Mouse (Mus musculus) erythroblast, embryonic 14.5 days (primary cell): ENCODE measurements around the gene Tnxb. TPM values are rescaled to one million over a fixed set of nuclear protein-coding genes. Genes with fewer than 3 reads are reported as not detected.

ENCODE experiments used
- H3K27me3 ChIP-seq: 2 replicates; pipeline ENCODE4 v1.6.1; 2012; ENCODE audit warnings: inconsistent platforms; ENCODE audit not compliant: control insufficient read depth
- H3K36me3 ChIP-seq: 2 replicates; pipeline ENCODE4 v1.6.1; 2012; ENCODE audit warnings: mild to moderate bottlenecking, inconsistent platforms; ENCODE audit not compliant: control insufficient read depth
- H3K4me1 ChIP-seq: 2 replicates; pipeline ENCODE4 v1.6.1; 2012; ENCODE audit warnings: inconsistent platforms; ENCODE audit not compliant: control insufficient read depth
- H3K4me3 ChIP-seq: replicated peaks from 2 replicates; pipeline ENCODE3; 2012; ENCODE audit warnings: moderate library complexity, mild to moderate bottlenecking, inconsistent platforms
- H3K9me3 ChIP-seq: 2 replicates; pipeline ENCODE4 v1.6.1; 2012; ENCODE audit warnings: low read length, inconsistent platforms, mixed read lengths; ENCODE audit not compliant: control insufficient read depth
- GATA1 ChIP-seq: IDR thresholded peaks from 2 replicates; pipeline ENCODE4 v1.6.1; 2012; ENCODE audit warnings: low read length, inconsistent platforms, mixed read lengths
- TAL1 ChIP-seq: IDR thresholded peaks from 3 replicates; pipeline ENCODE4 v1.6.1; 2012; ENCODE audit warnings: low read length, inconsistent platforms, mixed read lengths
- polyA plus RNA-seq: library from polyadenylated mRNA; stranded (reverse); fragments of >175 nt; gene quantifications from 2 replicates; pipeline ENCODE4 v1.2.3, GENCODE M21; 2012

The Tnxb gene
- polyA plus RNA-seq, result under 0.01 TPM in 1 of 2 replicates, not detected in the other

DNA sequence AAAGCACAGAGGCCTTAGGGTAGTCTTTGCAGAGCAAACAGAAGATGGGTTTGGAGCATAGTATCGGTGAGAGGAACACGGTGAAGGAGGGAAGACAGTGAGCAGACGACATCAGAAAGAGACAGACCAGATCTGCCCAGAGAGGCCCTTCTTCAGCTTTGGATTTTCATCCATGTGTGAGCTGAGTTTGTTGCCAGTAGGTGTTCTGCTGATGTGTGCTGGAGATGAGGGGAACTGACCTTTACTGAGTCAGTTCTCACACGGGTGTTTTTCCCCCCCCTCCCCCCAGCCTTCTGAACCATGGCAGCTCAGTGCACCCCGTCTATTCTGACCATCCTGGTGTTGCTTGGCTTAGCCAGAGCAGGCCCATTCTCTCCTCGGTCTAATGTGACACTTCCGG lies at the start of gene Tnxb:
Gene Tnxb (plus strand): TSS at position 301 of the 400 bp plus-strand sequence.
- no peak within 1 kb of the TSS for H3K4me3 ChIP-seq

DNA sequence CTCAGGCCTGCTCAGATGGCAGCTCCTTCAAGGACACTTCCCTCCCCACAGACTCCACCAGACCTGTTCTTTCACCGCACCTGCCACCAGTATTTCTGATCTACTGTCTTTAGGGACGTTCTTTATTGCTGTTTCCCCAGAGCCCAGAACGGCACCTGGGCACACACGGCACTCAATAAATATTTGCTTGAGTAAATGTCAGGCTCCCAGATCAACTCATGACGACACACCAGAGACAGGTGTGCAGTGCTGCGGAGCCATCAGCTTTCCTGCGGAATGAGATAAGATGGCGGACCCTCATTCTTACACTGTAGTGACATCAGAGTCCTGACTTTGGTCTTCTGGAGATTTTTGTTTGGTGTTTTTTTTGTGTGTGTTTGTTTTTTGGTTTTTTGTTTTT lies 49.3 kb upstream of the Tnxb start:
- TF ChIP-seq GATA1 (no peak), TAL1 (no peak)
- H3K4me1 ChIP-seq, result peaks cover 20% of the 10 kb centered on the region
- H3K36me3 ChIP-seq, result peaks cover 19% of the 10 kb centered on the region
- no peaks in the 10 kb centered on the region for H3K27me3 ChIP-seq
- H3K4me3 ChIP-seq, result no peak overlapping the region
- no peaks in the 10 kb centered on the region for H3K9me3 ChIP-seq

More for the DNA sequence above, at the start of gene Tnxb:
- Histone ChIP-seq H3K27me3 (peaks cover 52% of the 10 kb centered on the region), H3K36me3 (no peaks in the 10 kb centered on the region), H3K9me3 (peaks cover 11% of the 10 kb centered on the region; the same call in 1 of the 2 replicates), H3K4me1 (peaks cover under 1% of the 10 kb centered on the region; the same call in 1 of the 2 replicates)
- TF ChIP-seq GATA1 (no peak), TAL1 (no peak)

DNA sequence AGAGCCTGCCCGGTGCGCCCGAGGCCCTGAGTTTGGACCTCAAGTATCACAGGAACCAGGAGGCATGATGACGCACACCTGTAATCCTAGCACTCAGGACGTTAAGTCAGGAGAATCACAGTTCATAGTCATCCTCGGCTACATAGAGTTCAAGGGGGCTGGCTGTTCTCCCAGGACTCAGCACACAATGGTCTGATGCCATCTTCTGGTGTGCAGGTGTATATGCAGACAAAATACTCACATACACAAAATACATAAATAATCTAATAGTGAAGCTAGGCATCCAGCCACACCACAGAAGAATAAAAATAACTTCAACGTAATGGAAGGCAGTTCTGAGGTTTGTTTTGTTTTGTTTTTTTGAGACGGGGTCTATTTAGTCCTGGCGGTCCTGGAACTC lies 47.2 kb upstream of the Tnxb start:
- Histone ChIP-seq H3K4me3 (no peak overlapping the region), H3K27me3 (peaks cover 19% of the 10 kb centered on the region), H3K36me3 (peaks cover 13% of the 10 kb centered on the region), H3K9me3 (no peaks in the 10 kb centered on the region), H3K4me1 (peaks cover 41% of the 10 kb centered on the region)
- no peak for TF ChIP-seq TAL1
- no peak for TF ChIP-seq GATA1

DNA sequence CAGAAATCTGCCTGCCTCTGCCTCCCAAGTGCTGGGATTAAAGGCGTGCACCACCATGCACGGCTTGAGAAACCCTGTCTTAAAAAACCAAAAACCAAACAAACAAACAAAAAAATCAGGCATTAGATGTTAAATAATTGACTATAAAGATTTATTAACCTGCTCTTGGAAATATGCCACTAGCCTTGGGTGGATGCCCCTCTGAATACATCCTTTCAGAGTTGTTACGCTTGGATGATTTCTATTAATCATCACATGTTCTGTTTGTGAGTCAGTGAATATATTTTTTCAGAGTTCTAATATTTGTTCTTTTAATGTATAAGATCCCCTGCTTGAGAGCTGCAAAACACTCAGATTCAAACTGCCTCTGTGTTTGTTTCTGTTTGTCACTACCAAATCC lies 45.4 kb upstream of the Tnxb start:
- Histone ChIP-seq H3K4me1 (peaks cover 37% of the 10 kb centered on the region), H3K36me3 (peaks cover 13% of the 10 kb centered on the region), H3K4me3 (no peak overlapping the region), H3K27me3 (peaks cover 37% of the 10 kb centered on the region), H3K9me3 (no peaks in the 10 kb centered on the region)
- no peak for TF ChIP-seq GATA1
- TF ChIP-seq TAL1, result no peak

DNA sequence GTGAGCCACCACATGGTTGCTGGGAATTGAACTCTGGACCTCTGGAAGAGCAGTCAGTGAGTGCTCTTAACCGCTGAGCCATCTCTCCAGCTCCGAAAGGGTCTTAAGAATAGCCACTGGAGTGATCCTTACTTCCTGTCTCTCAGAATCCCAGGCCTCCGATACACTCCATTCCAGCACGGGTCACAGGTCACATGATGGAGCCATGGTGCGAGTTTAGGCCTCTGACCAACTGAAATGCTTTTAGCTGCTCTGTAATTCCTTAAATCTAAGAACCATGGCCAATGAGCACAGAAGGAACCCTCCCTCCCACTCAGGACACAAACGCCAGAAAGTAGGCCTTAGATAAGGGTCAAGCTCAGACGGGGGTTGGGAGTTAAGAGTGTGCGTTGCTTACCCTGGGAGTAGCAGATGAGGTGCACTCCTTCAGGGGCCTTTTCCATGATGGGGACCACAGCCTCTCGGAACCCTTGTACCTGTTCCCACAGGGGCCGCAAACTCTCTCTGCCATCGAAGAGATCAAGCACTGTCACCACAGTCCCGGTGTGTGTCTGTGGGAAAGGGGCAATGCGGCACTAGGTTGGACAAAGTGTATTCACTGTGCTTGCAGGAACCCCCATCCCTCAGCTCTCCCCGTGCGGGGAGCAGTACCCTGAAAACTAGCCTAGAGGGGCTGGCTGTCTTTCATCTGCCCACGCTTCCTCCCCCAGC lies 44.1 kb upstream of the Tnxb start:
- TF ChIP-seq TAL1 (no peak), GATA1 (no peak)
- H3K27me3 ChIP-seq, result peaks cover 49% of the 10 kb centered on the region
- peaks cover 3% of the 10 kb centered on the region; the same call in 1 of the 2 replicates for H3K9me3 ChIP-seq
- H3K4me1 ChIP-seq, result peaks cover 40% of the 10 kb centered on the region
- H3K36me3 ChIP-seq, result peaks cover 10% of the 10 kb centered on the region
- H3K4me3 ChIP-seq, result peak overlapping the region; percentile 72

DNA sequence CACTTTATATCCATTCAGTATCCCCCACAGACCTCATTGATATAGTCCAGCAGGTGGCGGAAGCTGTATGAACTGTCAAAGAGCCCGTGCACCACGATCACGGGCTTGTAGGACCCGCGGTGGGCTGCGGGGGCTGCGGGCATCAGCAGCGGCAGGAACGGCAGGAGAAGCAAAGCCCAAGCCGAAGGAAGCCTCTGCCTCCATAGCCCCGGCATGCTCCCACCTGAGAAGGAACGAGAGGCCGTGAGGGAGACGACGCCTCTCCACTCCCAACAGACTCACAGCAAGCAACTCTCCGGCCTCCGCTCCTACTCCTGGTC lies 43.6 kb upstream of the Tnxb start:
- no peak for TF ChIP-seq GATA1
- Histone ChIP-seq H3K4me3 (peak overlapping the region; percentile 72), H3K9me3 (peaks cover 3% of the 10 kb centered on the region; the same call in 1 of the 2 replicates), H3K27me3 (peaks cover 54% of the 10 kb centered on the region), H3K4me1 (peaks cover 42% of the 10 kb centered on the region), H3K36me3 (peaks cover 10% of the 10 kb centered on the region)

DNA sequence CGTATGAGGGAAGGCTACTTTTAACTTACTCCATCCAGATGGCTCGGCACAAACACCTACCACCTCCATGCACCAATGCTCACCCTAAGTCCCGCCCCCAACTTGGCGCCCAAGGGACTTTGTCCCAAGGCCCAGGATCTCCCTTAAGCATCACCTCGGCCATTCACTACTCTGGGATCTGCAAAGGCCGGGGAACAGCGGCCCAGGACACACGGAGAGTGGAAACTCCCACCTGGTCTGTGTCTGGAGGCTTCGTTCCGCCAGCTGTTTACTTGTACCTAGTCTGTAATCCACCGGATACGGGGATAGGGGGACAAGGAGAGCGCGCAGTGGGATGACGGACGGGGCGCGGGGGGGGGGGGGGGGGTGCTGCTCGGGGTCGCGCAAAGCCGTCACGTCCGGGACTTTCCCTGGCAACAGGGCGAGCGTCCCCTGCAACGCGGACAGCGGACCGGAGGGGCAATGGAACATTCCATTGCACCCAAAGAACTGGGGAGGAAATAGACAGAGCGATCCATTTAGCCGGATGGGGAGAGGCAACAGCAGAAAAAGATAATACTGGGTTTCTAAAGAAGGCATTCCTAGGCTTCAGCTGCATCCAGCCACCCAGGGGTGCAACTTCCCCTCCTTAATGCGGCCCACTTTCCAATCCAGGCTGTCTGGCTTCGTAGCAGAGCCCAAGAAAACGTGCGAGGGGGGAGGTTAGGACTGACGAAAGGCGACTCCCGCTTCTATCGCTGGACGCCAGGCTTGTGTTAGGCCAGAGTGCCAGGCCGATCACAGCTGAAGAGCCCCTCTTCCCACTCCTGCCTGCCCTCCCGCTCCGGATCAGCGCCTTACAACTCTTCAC lies 43.0 kb upstream of the Tnxb start:
- Histone ChIP-seq H3K27me3 (peaks cover 60% of the 10 kb centered on the region), H3K36me3 (peaks cover 10% of the 10 kb centered on the region), H3K4me1 (peaks cover 43% of the 10 kb centered on the region), H3K9me3 (peaks cover 3% of the 10 kb centered on the region; the same call in 1 of the 2 replicates), H3K4me3 (peak overlapping the region; percentile 72)
- no peak for TF ChIP-seq TAL1
- TF ChIP-seq GATA1, result no peak

DNA sequence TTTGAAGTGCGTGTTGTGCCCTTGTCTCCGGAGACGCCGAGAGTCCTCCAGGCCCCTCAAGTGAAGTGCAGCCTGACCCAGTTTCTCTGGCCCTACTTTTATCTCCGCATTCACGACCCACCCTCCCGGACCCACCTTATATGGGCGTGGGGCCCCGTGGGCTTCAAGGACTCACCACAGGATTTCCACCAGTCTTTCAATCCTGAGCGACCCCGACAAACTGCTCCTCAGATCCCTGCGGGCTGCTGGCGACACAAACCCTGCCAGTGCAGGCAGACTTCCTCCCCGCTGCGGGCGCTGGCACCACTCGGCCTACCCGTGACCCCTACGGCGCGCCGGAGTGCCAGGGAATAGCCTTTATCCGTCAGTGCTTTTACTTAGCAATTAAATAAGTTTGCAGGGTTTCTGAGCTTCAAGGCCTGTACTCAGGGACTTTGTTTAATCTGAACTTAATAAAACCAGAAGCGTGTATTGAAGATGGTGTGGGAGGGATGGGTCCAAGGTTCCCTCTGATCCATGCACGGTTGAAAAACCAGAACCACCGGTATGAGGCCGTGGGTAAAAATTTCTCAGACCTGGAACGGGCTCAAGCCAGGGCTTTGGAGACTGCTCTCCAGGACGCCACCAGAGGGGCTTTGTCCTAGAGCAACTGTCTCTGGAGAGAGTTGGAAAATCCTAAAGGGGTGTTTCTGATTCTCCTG lies 42.2 kb upstream of the Tnxb start, which contains the start of gene Ppt2:
Gene Ppt2 (minus strand): TSS at position 568 of the 701 bp plus-strand sequence.
- H3K4me1 ChIP-seq, result peaks cover 38% of the 10 kb centered on the region
- TF ChIP-seq GATA1 (no peak), TAL1 (no peak)
- H3K27me3 ChIP-seq, result peaks cover 67% of the 10 kb centered on the region
- H3K4me3 ChIP-seq, result peak within 1 kb of the TSS; percentile 72
- peaks cover 3% of the 10 kb centered on the region; the same call in 1 of the 2 replicates for H3K9me3 ChIP-seq
- peaks cover 4% of the 10 kb centered on the region for H3K36me3 ChIP-seq

DNA sequence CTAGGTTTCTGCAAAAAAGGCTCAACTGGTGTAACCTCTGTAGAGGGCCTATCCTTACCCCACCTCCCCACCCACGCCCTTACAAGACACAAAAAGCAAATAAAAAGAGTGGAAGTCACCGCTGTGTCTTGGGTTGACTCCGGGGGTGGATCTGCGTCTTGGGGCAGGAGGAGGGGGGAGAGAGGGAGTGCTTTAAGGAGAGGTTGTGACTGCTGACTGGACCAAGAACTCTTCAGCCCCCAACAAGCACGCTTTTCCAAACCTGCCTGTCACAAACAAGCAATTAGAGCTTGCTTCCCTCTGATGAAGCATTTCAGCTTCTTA lies 41.7 kb upstream of the Tnxb start:
- TF ChIP-seq TAL1, result no peak
- no peak for TF ChIP-seq GATA1
- Histone ChIP-seq H3K4me1 (peaks cover 37% of the 10 kb centered on the region), H3K27me3 (peaks cover 72% of the 10 kb centered on the region), H3K9me3 (peaks cover 3% of the 10 kb centered on the region; the same call in 1 of the 2 replicates), H3K4me3 (no peak overlapping the region), H3K36me3 (peaks cover 3% of the 10 kb centered on the region)
